Mouse (Mus musculus): ENCODE results near the gene Pramef12. TPM values are rescaled to one million over a fixed set of nuclear protein-coding genes. Genes with fewer than 3 reads are reported as not detected.
"Not testable (repeated sequence)": the region's sequence is repeated elsewhere in the genome, so short reads cannot be mapped to it uniquely, and the experiment has no call there.

The Pramef12 gene
- polyA plus RNA-seq, 1 experiment from 2014 or later = 0.13 TPM

DNA sequence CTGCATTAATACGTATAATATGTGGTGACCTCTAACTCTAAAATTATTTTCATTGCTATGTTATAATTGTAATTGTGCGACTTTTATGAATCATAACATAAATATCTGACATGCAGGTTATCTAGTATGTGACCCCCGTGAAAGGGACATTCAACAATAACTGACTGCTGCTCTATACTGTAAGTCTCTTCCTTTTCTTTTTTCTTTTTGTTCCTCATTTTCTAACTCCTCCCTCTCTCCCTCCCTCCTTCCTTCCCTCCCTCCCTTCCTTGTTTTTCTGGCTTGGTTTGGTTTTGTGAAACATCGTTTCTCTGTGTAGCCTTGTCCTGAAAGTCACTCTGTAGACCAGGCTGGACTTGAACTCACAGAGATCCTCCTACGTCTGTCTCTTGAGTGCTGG is 16.3 kb upstream of the Pramef12 start:
- Histone ChIP-seq H3K9me3 (ENCODE audit: control insufficient read depth, low read depth, low read length) (no peaks in the 10 kb centered on the region), H3K9ac (replicated peaks; ENCODE audit: low read depth, low read length) (no peak overlapping the region), H3K4me1 (ENCODE audit: control insufficient read depth, insufficient read depth, low read length) (no peaks in the 10 kb centered on the region), H3K27ac (ENCODE audit: low read length) (no peak overlapping the region), H3K4me2 (replicated peaks; ENCODE audit: low read depth, low read length) (no peak overlapping the region), H3K36me3 (ENCODE audit: control insufficient read depth, insufficient read depth, low read length) (no peaks in the 10 kb centered on the region), H3K27me3 (ENCODE audit: control insufficient read depth, insufficient read depth, low read length) (no peaks in the 10 kb centered on the region), H3K4me3 (ENCODE audit: low read depth, low read length) (no peak overlapping the region)
- 71% methylated on average over 5 of the region's 5 CpGs for whole genome bisulfite sequencing
- no peak for ATAC-seq (ENCODE audit: insufficient number of reproducible peaks, insufficient read depth, low FRiP score, low read depth)

- no peak overlapping the region for H3K27ac ChIP-seq (ENCODE audit: low read length)
- no peak for ATAC-seq (ENCODE audit: insufficient number of reproducible peaks, insufficient read depth, low FRiP score, low read depth)
- no peak overlapping the region for H3K4me3 ChIP-seq (ENCODE audit: low read depth, low read length)
- H3K4me2 ChIP-seq (replicated peaks; ENCODE audit: low read depth, low read length) = no peak overlapping the region
- no peaks in the 10 kb centered on the region for H3K36me3 ChIP-seq (ENCODE audit: control insufficient read depth, insufficient read depth, low read length)
- no peak overlapping the region for H3K9ac ChIP-seq (replicated peaks; ENCODE audit: low read depth, low read length)
- H3K9me3 ChIP-seq (ENCODE audit: control insufficient read depth, low read depth, low read length) = no peaks in the 10 kb centered on the region
- H3K4me1 ChIP-seq (ENCODE audit: control insufficient read depth, insufficient read depth, low read length) = no peaks in the 10 kb centered on the region
- no peaks in the 10 kb centered on the region for H3K27me3 ChIP-seq (ENCODE audit: control insufficient read depth, insufficient read depth, low read length)
Measured at GRCm38 (mm10) chr4:144420644-144421043, 12.4 kb upstream of the Pramef12 start.

DNA sequence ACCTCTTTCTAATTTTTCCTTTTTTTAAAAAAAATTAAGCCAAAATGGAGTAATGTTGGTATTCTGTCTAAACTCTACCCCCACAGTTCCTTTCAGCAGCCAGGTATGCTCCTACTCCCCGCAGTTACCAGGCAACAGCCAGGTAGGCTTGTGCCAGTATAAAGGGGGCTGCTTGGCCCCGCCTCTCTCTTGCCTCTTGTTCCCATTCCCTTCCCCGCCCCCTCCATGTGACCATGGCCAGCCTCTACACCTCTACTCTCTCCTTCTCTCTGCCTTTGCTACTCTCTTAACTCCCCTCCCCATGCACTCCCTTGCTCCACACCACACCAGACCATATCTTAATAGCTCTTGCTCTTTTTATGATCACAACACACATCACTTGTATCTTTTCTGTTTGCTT is 2.0 kb downstream of the Pramef12 start:
- no peak overlapping the region for H3K9ac ChIP-seq (replicated peaks; ENCODE audit: low read depth, low read length)
- no peak overlapping the region for H3K4me3 ChIP-seq (ENCODE audit: low read depth, low read length)

DNA sequence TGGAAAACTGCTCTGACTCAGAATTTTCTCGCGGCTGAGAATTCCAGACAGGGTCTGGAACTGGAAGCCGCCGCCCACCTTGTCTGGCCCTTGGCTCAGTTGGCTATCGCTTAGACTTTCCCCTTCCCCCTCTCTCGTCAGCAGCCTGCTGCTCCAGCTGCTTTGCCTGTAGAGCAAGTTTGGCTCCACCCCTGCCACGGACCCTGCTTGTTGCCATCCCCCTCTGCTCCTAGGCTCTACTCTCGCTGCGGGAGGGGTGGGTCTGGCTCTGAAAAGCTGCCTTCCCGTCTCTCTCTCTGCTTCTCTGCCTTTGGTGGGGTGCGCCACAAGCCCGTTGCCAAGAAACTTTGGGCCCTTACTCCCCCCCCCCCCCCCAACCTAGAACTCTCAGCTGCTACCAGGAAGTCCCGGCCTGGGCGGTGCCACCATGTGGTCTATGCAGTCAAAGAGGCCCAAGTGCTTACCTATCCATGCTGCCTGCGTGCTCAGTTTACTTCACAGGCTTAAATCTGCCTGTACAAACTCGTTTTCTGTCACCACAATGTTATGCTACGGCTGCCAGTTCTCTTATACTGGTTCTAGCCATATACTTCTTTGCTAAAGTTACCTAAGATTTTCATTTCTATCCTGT is 3.7 kb downstream of the Pramef12 start:
- H3K4me2 ChIP-seq (replicated peaks; ENCODE audit: low read depth, low read length) = peak overlapping the region; percentile 40
- 3% methylated on average over 17 of the region's 17 CpGs for WGBS
- H3K4me1 ChIP-seq (ENCODE audit: control insufficient read depth, insufficient read depth, low read length) = no peaks in the 10 kb centered on the region
- no peaks in the 10 kb centered on the region for H3K27me3 ChIP-seq (ENCODE audit: control insufficient read depth, insufficient read depth, low read length)
- ATAC-seq (ENCODE audit: insufficient number of reproducible peaks, insufficient read depth, low FRiP score, low read depth) = peak; percentile 93
- peak overlapping the region; percentile 25 for H3K4me3 ChIP-seq (ENCODE audit: low read depth, low read length)
- H3K9ac ChIP-seq (replicated peaks; ENCODE audit: low read depth, low read length) = no peak overlapping the region
- peak overlapping the region; percentile 62 for H3K27ac ChIP-seq (ENCODE audit: low read length)
- no peaks in the 10 kb centered on the region for H3K36me3 ChIP-seq (ENCODE audit: control insufficient read depth, insufficient read depth, low read length)
- H3K9me3 ChIP-seq (ENCODE audit: control insufficient read depth, low read depth, low read length) = no peaks in the 10 kb centered on the region

More for the DNA sequence above, 2.0 kb downstream of the Pramef12 start:
- H3K4me1 ChIP-seq (ENCODE audit: control insufficient read depth, insufficient read depth, low read length) = no peaks in the 10 kb centered on the region
- ATAC-seq (ENCODE audit: insufficient number of reproducible peaks, insufficient read depth, low FRiP score, low read depth) = no peak
- no peaks in the 10 kb centered on the region for H3K27me3 ChIP-seq (ENCODE audit: control insufficient read depth, insufficient read depth, low read length)
- WGBS = 59% methylated on average over 3 of the region's 3 CpGs
- no peaks in the 10 kb centered on the region for H3K36me3 ChIP-seq (ENCODE audit: control insufficient read depth, insufficient read depth, low read length)
- no peak overlapping the region for H3K27ac ChIP-seq (ENCODE audit: low read length)
- no peaks in the 10 kb centered on the region for H3K9me3 ChIP-seq (ENCODE audit: control insufficient read depth, low read depth, low read length)
- no peak overlapping the region for H3K4me2 ChIP-seq (replicated peaks; ENCODE audit: low read depth, low read length)

DNA sequence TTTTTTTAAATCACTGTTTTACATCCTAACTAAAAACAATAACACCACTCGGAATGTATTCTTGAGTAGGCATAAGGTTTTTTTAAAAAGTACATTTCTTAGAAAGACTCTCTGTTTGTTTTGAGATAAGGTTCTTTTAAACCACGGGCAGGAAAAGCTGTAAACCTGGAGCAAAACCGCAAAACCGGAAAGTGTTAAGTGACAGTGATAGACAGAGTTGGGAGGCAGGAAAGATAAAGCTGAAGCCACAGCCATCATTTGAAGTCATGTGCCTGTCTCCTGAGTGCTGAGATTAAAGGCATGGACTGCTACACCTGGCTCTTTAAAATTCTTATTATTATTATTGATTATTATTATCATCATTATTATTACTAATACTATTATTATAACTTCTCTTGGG is 5.6 kb downstream of the Pramef12 start:
- no peaks in the 10 kb centered on the region for H3K4me1 ChIP-seq (ENCODE audit: control insufficient read depth, insufficient read depth, low read length)
- H3K27ac ChIP-seq (ENCODE audit: low read length) = no peak overlapping the region
- H3K36me3 ChIP-seq (ENCODE audit: control insufficient read depth, insufficient read depth, low read length) = no peaks in the 10 kb centered on the region
- no peak for ATAC-seq (ENCODE audit: insufficient number of reproducible peaks, insufficient read depth, low FRiP score, low read depth)
- H3K4me2 ChIP-seq (replicated peaks; ENCODE audit: low read depth, low read length) = no peak overlapping the region
- WGBS = 28% methylated on average over 4 of the region's 4 CpGs
- no peak overlapping the region for H3K9ac ChIP-seq (replicated peaks; ENCODE audit: low read depth, low read length)
- H3K9me3 ChIP-seq (ENCODE audit: control insufficient read depth, low read depth, low read length) = no peaks in the 10 kb centered on the region
- H3K4me3 ChIP-seq (ENCODE audit: low read depth, low read length) = no peak overlapping the region
- H3K27me3 ChIP-seq (ENCODE audit: control insufficient read depth, insufficient read depth, low read length) = no peaks in the 10 kb centered on the region

- no peaks in the 10 kb centered on the region for H3K36me3 ChIP-seq (ENCODE audit: control insufficient read depth, insufficient read depth, low read length)
- no peak for ATAC-seq (ENCODE audit: insufficient number of reproducible peaks, insufficient read depth, low FRiP score, low read depth)
- H3K27ac ChIP-seq (ENCODE audit: low read length) = no peak overlapping the region
- H3K27me3 ChIP-seq (ENCODE audit: control insufficient read depth, insufficient read depth, low read length) = no peaks in the 10 kb centered on the region
- H3K4me1 ChIP-seq (ENCODE audit: control insufficient read depth, insufficient read depth, low read length) = no peaks in the 10 kb centered on the region
- WGBS = 21% methylated on average over 3 of the region's 3 CpGs
- H3K9ac ChIP-seq (replicated peaks; ENCODE audit: low read depth, low read length) = no peak overlapping the region
- no peak overlapping the region for H3K4me3 ChIP-seq (ENCODE audit: low read depth, low read length)
- no peak overlapping the region for H3K4me2 ChIP-seq (replicated peaks; ENCODE audit: low read depth, low read length)
- no peaks in the 10 kb centered on the region for H3K9me3 ChIP-seq (ENCODE audit: control insufficient read depth, low read depth, low read length)
Measured at GRCm38 (mm10) chr4:144396316-144396715, 11.9 kb downstream of the Pramef12 start.

GRCm38 (mm10) chr4:144377911-144378310 is 30.4 kb downstream of the Pramef12 start, which contains the start of gene Pramef20:
TSS of gene Pramef20 (minus strand) at chr4:144377933.
- H3K9me3 ChIP-seq (ENCODE audit: control insufficient read depth, low read depth, low read length) = no peaks in the 10 kb centered on the region
- no peak within 1 kb of the TSS for H3K9ac ChIP-seq (replicated peaks; ENCODE audit: low read depth, low read length)
- 41% methylated on average over 2 of the region's 2 CpGs for WGBS
- no peak within 1 kb of the TSS for H3K27ac ChIP-seq (ENCODE audit: low read length)
- no peak for ATAC-seq (ENCODE audit: insufficient number of reproducible peaks, insufficient read depth, low FRiP score, low read depth)
- H3K27me3 ChIP-seq (ENCODE audit: control insufficient read depth, insufficient read depth, low read length) = no peaks in the 10 kb centered on the region
- no peaks in the 10 kb centered on the region for H3K36me3 ChIP-seq (ENCODE audit: control insufficient read depth, insufficient read depth, low read length)
- H3K4me3 ChIP-seq (ENCODE audit: low read depth, low read length) = no peak within 1 kb of the TSS
- H3K4me2 ChIP-seq (replicated peaks; ENCODE audit: low read depth, low read length) = no peak within 1 kb of the TSS
- no peaks in the 10 kb centered on the region for H3K4me1 ChIP-seq (ENCODE audit: control insufficient read depth, insufficient read depth, low read length)

GRCm38 (mm10) chr4:144357642-144358041 is 50.6 kb downstream of the Pramef12 start, which contains the start of gene Gm13119:
TSS of gene Gm13119 (plus strand) at chr4:144357942.
- 79% methylated on average over 3 of the region's 3 CpGs for WGBS
- H3K4me1 ChIP-seq (ENCODE audit: control insufficient read depth, insufficient read depth, low read length); H3K4me3 ChIP-seq (ENCODE audit: low read depth, low read length); H3K9me3 ChIP-seq (ENCODE audit: control insufficient read depth, low read depth, low read length); H3K36me3 ChIP-seq (ENCODE audit: control insufficient read depth, insufficient read depth, low read length); H3K27me3 ChIP-seq (ENCODE audit: control insufficient read depth, insufficient read depth, low read length); H3K9ac ChIP-seq (replicated peaks; ENCODE audit: low read depth, low read length); H3K4me2 ChIP-seq (replicated peaks; ENCODE audit: low read depth, low read length); ATAC-seq (ENCODE audit: insufficient number of reproducible peaks, insufficient read depth, low FRiP score, low read depth); H3K27ac ChIP-seq (ENCODE audit: low read length): not testable (repeated sequence)
